Mouse (Mus musculus) liver, adult 2 months (tissue): Measurements from ENCODE around the gene Jarid2. TPM values are rescaled to one million over a fixed set of nuclear protein-coding genes. Genes with fewer than 3 reads are reported as not detected.

Experiments used
- DNase-seq: peaks from one replicate; pipeline ENCODE4 v3.0.0-alpha.2; 2011; ENCODE audit warnings: low read depth, low spot score; ENCODE audit errors: extremely low read depth
- H3K27ac ChIP-seq: fragments of 200-500 bp; replicated peaks from 2 replicates; pipeline ENCODE4 v1.5.1; 2012; ENCODE audit warnings: low read depth, mild to moderate bottlenecking, control low read depth, inconsistent platforms, low read length; ENCODE audit not compliant: insufficient read depth
- H3K27me3 ChIP-seq: fragments of 200-500 bp; 2 replicates; pipeline ENCODE4 v1.6.1; 2012; ENCODE audit warnings: mild to moderate bottlenecking, moderate library complexity, low read length, inconsistent platforms; ENCODE audit not compliant: control insufficient read depth, insufficient read depth
- H3K36me3 ChIP-seq: fragments of 200-500 bp; 2 replicates; pipeline ENCODE4 v1.6.1; 2012; ENCODE audit warnings: low read length, inconsistent platforms; ENCODE audit not compliant: control insufficient read depth, insufficient read depth
- H3K4me1 ChIP-seq: fragments of 200-500 bp; 2 replicates; pipeline ENCODE4 v1.6.1; 2011; ENCODE audit warnings: low read length; ENCODE audit not compliant: control insufficient read depth, insufficient read depth
- H3K4me3 ChIP-seq: fragments of 200-500 bp; 2 replicates; pipeline ENCODE4 v1.5.1; 2011; ENCODE audit warnings: low read depth, mild to moderate bottlenecking, control low read depth, low read length, moderate library complexity; ENCODE audit not compliant: insufficient read depth
- H3K79me2 ChIP-seq: fragments of 200-500 bp; 2 replicates; pipeline ENCODE4 v1.6.1; 2012; ENCODE audit warnings: inconsistent platforms, mild to moderate bottlenecking, low read length, moderate library complexity; ENCODE audit not compliant: control insufficient read depth, insufficient read depth
- H3K9ac ChIP-seq: fragments of 200-500 bp; 2 replicates; pipeline ENCODE4 v1.6.1; 2012; ENCODE audit warnings: low read depth, mild to moderate bottlenecking, control low read depth, inconsistent platforms, low read length
- CTCF ChIP-seq: fragments of 200-500 bp; IDR thresholded peaks from 2 replicates; pipeline ENCODE4 v1.5.1; 2011; ENCODE audit warnings: low read depth, low read length, control low read depth
- POLR2A ChIP-seq: fragments of 200-500 bp; IDR thresholded peaks from 2 replicates; pipeline ENCODE4 v1.6.1; 2011; ENCODE audit warnings: low read length, control low read depth; ENCODE audit not compliant: insufficient read depth; ENCODE audit errors: extremely low read depth
- WGBS: fragments of 180-500 bp; shearing (Covaris S2); methylation state at CpG from one replicate; pipeline ENCODE4 v1.1.7; 2018; 5-methylcytosine and 5-hydroxymethylcytosine counted together
- polyA plus RNA-seq: library from polyadenylated mRNA; depleted of rRNA; stranded (reverse); fragments of >200 nt; gene quantifications from 2 replicates; pipeline ENCODE4 v1.2.3, GENCODE M21; 2012
- total RNA-seq: library from RNA; depleted of rRNA; stranded (reverse); fragments of >200 nt; gene quantifications from 2 replicates; pipeline ENCODE4 v1.2.3, GENCODE M21; 2014

Jarid2 gene
- total and polyA plus RNA-seq, 2 experiments, result 2.9 to 5.7 TPM

DNA sequence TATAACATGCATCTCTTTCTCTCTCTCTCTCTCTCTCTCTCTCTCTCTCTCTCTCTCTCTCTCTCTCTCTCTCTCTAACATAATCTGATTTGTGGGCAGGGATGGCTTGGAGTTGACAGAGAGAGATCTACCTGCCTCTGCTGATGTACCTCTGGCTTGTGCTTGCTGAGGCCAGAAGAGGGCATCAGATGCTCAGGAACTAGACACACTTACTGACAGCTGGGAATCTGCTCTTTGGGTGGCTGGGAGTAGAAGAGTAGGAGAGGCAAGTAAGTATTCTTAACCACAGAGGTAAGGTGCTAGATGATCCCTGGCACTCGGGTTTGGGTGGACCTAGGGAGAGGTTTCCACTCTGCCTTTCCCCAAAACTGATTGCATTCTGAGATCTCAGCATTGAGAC lies 29.5 kb downstream of the Jarid2 start:
- peak; percentile 28 for DNase-seq
- peaks cover 31% of the 10 kb centered on the region for H3K79me2 ChIP-seq
- no peak overlapping the region for H3K4me3 ChIP-seq
- H3K4me1 ChIP-seq, result peaks cover 2% of the 10 kb centered on the region; the same call in 1 of the 2 replicates
- no peaks in the 10 kb centered on the region for H3K36me3 ChIP-seq
- TF ChIP-seq POLR2A (no peak), CTCF (peak; percentile 58; the same call in 1 of the 2 replicates)
- no peak overlapping the region for H3K9ac ChIP-seq
- H3K27me3 ChIP-seq, result no peaks in the 10 kb centered on the region
- H3K27ac ChIP-seq, result no peak overlapping the region
- WGBS, result 68% methylated on average over 1 of the region's 1 CpGs

GRCm38 (mm10) chr13:44760761-44761160 lies 31.5 kb downstream of the Jarid2 start:
- Histone ChIP-seq H3K4me1 (peaks cover 2% of the 10 kb centered on the region; the same call in 1 of the 2 replicates), H3K36me3 (no peaks in the 10 kb centered on the region), H3K9ac (no peak overlapping the region), H3K27ac (no peak overlapping the region), H3K79me2 (peaks cover 31% of the 10 kb centered on the region), H3K4me3 (no peak overlapping the region), H3K27me3 (no peaks in the 10 kb centered on the region)
- no peak for DNase-seq
- TF ChIP-seq CTCF (no peak), POLR2A (no peak)
- WGBS, result 84% methylated on average over 1 of the region's 1 CpGs

DNA sequence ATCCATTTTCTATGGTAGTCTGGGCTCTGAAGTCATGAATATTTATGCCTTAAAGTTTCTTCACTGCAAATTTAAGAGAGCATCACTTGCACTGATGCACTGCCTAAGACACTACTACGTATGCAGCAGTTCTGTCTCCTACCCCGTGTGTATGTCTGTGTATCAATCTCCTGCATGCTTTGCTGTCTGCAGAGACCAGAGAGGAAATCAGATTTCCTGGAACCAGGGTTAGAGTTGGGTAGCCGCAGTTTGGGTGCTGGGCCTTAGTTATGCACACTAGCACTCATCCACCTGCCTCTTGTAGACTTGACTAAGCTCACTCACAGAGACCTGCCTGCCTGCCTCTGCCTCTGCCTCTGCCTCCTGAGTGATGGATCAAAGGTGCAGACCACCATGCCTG lies 33.8 kb downstream of the Jarid2 start:
- Histone ChIP-seq H3K9ac (no peak overlapping the region), H3K27ac (no peak overlapping the region), H3K79me2 (peaks cover 34% of the 10 kb centered on the region), H3K27me3 (no peaks in the 10 kb centered on the region), H3K4me3 (no peak overlapping the region), H3K36me3 (no peaks in the 10 kb centered on the region), H3K4me1 (no peaks in the 10 kb centered on the region; the same call in 1 of the 2 replicates)
- TF ChIP-seq CTCF (no peak), POLR2A (no peak)
- WGBS, result 69% methylated on average over 3 of the region's 3 CpGs
- DNase-seq, result no peak

GRCm38 (mm10) chr13:44767751-44768150 lies 38.5 kb downstream of the Jarid2 start:
- Histone ChIP-seq H3K4me3 (no peak overlapping the region), H3K36me3 (no peaks in the 10 kb centered on the region), H3K4me1 (peaks cover 3% of the 10 kb centered on the region), H3K27me3 (no peaks in the 10 kb centered on the region), H3K27ac (no peak overlapping the region), H3K9ac (no peak overlapping the region), H3K79me2 (peaks cover 27% of the 10 kb centered on the region)
- TF ChIP-seq CTCF (no peak), POLR2A (no peak)
- 77% methylated on average over 6 of the region's 6 CpGs for WGBS
- DNase-seq, result no peak

DNA sequence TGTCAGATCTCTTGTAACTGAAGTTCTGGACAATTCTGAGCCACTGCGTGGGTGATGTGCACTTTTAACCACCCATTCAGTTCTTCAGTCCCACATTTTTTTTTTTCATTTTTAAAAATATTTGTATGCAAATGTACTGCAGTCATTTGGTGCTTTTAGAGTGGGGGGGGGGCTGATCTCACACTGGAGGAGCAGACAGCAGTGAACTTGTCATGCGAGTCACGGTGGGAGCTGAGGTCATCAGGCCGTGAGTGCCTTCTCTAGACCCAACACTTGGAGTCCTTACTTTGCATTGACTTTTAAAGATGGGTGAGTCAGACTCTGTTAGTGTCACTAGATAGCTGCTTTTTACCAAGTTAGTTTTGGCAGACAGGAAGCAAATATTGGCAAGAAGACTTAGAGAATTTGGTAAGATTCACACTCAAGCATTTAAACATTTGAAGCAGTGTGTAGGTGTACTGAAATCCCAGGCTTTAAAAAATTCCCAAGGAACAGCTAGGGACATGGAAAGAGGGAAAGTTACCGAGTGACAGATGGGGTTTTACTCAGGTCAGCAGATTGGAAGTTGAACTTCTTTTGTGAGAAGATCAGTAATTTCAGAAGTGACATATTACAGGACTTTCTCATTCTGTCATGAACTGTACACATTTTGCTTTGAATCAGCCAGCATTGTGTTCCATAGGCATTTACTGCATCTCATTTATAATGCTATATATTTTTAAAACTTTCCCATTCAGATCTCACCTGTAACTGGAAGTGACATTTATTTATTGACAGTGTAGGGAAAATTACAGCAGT lies 41.7 kb downstream of the Jarid2 start:
- Histone ChIP-seq H3K4me3 (no peak overlapping the region), H3K4me1 (peaks cover 5% of the 10 kb centered on the region), H3K79me2 (peaks cover 25% of the 10 kb centered on the region; the same call in 1 of the 2 replicates), H3K36me3 (no peaks in the 10 kb centered on the region), H3K27ac (no peak overlapping the region), H3K9ac (no peak overlapping the region), H3K27me3 (no peaks in the 10 kb centered on the region)
- peak; percentile 38 for DNase-seq
- no peak for TF ChIP-seq CTCF
- no peak for TF ChIP-seq POLR2A
- WGBS, result 53% methylated on average over 5 of the region's 5 CpGs

DNA sequence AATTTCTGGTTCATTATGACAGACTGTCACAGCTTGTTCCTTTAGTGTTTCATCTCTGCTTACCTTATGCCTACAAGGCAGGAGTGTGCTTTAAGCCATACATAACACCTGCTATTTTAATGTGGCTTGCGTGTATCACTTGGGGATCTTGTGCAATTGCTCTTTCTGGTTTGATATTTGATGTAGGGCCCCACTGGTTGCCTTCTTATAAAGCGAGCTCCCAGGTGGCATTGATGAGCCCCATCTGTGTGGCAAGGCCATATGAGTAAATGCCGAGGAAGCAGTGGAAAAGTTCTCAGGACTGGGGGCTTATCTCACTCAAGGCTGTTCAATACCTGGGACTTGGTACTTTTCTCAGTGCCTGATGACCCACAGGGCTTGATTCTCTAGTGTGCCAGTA lies 43.5 kb downstream of the Jarid2 start:
- no peak overlapping the region for H3K27ac ChIP-seq
- H3K4me3 ChIP-seq, result no peak overlapping the region
- TF ChIP-seq CTCF, result no peak
- TF ChIP-seq POLR2A, result no peak
- H3K36me3 ChIP-seq, result no peaks in the 10 kb centered on the region
- DNase-seq, result no peak
- WGBS, result 94% methylated on average over 3 of the region's 3 CpGs
- peaks cover 29% of the 10 kb centered on the region; the same call in 1 of the 2 replicates for H3K79me2 ChIP-seq
- no peak overlapping the region for H3K9ac ChIP-seq
- H3K4me1 ChIP-seq, result peaks cover 5% of the 10 kb centered on the region
- H3K27me3 ChIP-seq, result no peaks in the 10 kb centered on the region
